Mouse (Mus musculus) lung, postnatal 0 days (tissue): ENCODE measurements around the gene Gm44973. TPM values are rescaled to one million over a fixed set of nuclear protein-coding genes. Genes with fewer than 3 reads are reported as not detected.

Experiments
- ATAC-seq: fragments of 200-750 bp; cut with Nextera tagmentation; 2 replicates; pipeline ENCODE4 v1.8.0; 2017; ENCODE audit warnings: moderate library complexity
- DNase-seq: peaks from one replicate; pipeline ENCODE4 v3.0.0-alpha.2; 2016; ENCODE audit warnings: low spot score
- H3K27ac ChIP-seq: fragments of 300-500 bp; sonication (generic); 2 replicates; pipeline ENCODE4 v1.5.1; 2014; ENCODE audit warnings: antibody characterized with exemption, mild to moderate bottlenecking, low read length, mixed read lengths
- H3K27me3 ChIP-seq: fragments of 300-500 bp; sonication (generic); replicated peaks from 2 replicates; pipeline ENCODE4 v1.6.1; 2014; ENCODE audit warnings: low read length, mixed read lengths; ENCODE audit not compliant: insufficient read depth
- H3K36me3 ChIP-seq: fragments of 300-500 bp; sonication (generic); 2 replicates; pipeline ENCODE4 v1.6.1; 2014; ENCODE audit warnings: low read length, mixed read lengths; ENCODE audit not compliant: insufficient read depth
- H3K4me1 ChIP-seq: fragments of 300-500 bp; sonication (generic); 2 replicates; pipeline ENCODE4 v1.6.1; 2014; ENCODE audit warnings: antibody characterized with exemption, low read depth, low read length, mixed read lengths; ENCODE audit not compliant: insufficient read depth
- H3K4me2 ChIP-seq: fragments of 300-500 bp; sonication (generic); replicated peaks from 2 replicates; pipeline ENCODE4 v1.6.1; 2014; ENCODE audit warnings: low read depth, mild to moderate bottlenecking, low read length, moderate library complexity, mixed read lengths
- H3K4me3 ChIP-seq: fragments of 300-500 bp; sonication (generic); 2 replicates; pipeline ENCODE4 v1.5.1; 2014; ENCODE audit warnings: low read depth, low read length
- H3K9ac ChIP-seq: fragments of 300-500 bp; sonication (generic); replicated peaks from 2 replicates; pipeline ENCODE4 v1.6.1; 2014; ENCODE audit warnings: low read depth, mild to moderate bottlenecking
- H3K9me3 ChIP-seq: fragments of 300-500 bp; sonication (generic); 2 replicates; pipeline ENCODE4 v1.6.1; 2016; ENCODE audit warnings: low read length, mixed read lengths
- CTCF ChIP-seq: IDR thresholded peaks from 2 replicates; pipeline ENCODE4 v1.5.1; 2016; ENCODE audit warnings: antibody characterized with exemption, mild to moderate bottlenecking
- EP300 ChIP-seq: IDR thresholded peaks from 2 replicates; pipeline ENCODE4 v1.6.1; 2016; ENCODE audit warnings: antibody characterized with exemption, mild to moderate bottlenecking, control low read depth
- WGBS: fragments of 180-500 bp; shearing (Covaris S2); extraction: QIAGEN DNeasy Blood & Tissue Kit; methylation state at CpG from one replicate; pipeline ENCODE4 v1.1.7; 2014; 5-methylcytosine and 5-hydroxymethylcytosine counted together
- polyA plus RNA-seq: library from polyadenylated mRNA; unstranded; fragments of >200 nt; fragmentation: Nextera tagmentation; extraction: Ambion mirVana; gene quantifications from 2 replicates; pipeline ENCODE4 v1.2.1, GENCODE M21; 2015

Gene Gm44973
- polyA plus RNA-seq, 1 experiment from 2014 or later = 4.4 TPM

DNA sequence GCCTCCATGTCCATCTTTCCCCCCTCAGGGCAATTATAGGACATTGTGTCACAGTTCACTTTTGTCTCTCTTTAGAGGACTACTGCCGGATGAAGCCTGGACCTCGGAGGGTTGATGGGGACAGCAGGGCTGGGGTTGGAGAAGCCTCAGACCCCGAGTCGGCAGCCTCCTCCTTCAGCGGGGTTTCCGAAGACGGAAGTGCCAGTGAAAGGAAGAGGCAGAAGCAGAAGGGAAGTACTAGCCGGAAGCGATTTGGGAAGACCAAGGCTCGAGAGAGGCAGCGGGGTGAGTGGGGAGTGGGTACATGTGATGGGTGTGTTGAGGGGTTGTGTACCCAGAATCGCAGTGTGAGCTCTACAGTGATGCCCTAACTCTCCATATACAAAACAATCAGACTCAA, 44.1 kb downstream of the Gm44973 start:
- no peak overlapping the region for H3K27ac ChIP-seq
- DNase-seq (no peak), ATAC-seq (no peak)
- no peak overlapping the region for H3K9ac ChIP-seq
- H3K4me3 ChIP-seq = no peak overlapping the region
- H3K36me3 ChIP-seq = no peaks in the 10 kb centered on the region
- peaks cover 39% of the 10 kb centered on the region for H3K27me3 ChIP-seq
- H3K4me2 ChIP-seq = no peak overlapping the region
- peaks cover 11% of the 10 kb centered on the region; the same call in 1 of the 2 replicates for H3K4me1 ChIP-seq
- no peak for TF ChIP-seq EP300
- TF ChIP-seq CTCF = no peak
- 87% methylated on average over 12 of the region's 12 CpGs for WGBS
- no peaks in the 10 kb centered on the region for H3K9me3 ChIP-seq

DNA sequence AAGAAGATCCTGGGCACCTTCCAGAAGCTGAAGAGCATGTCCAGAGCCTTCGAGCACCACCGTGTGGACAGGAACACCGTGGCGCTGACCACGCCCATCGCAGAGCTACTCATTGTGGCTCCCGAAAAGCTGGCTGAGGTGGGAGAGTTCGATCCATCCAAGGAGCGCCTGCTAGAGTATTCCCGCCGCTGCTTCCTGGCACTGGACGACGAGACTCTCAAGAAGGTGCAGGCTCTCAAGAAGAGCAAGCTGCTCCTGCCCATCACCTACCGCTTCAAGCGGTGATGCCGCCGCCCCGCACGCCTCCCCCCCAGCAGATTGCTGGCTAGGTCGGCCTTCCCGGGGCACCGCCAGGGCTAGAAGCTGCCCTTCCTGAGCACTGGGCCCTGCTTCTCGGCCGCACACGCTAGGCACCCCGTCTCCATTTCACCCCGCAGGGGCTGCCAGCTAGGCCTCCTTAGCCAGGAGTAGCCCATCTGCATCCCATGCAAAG, 45.0 kb downstream of the Gm44973 start:
- TF ChIP-seq CTCF (peak; percentile 85), EP300 (no peak)

DNA sequence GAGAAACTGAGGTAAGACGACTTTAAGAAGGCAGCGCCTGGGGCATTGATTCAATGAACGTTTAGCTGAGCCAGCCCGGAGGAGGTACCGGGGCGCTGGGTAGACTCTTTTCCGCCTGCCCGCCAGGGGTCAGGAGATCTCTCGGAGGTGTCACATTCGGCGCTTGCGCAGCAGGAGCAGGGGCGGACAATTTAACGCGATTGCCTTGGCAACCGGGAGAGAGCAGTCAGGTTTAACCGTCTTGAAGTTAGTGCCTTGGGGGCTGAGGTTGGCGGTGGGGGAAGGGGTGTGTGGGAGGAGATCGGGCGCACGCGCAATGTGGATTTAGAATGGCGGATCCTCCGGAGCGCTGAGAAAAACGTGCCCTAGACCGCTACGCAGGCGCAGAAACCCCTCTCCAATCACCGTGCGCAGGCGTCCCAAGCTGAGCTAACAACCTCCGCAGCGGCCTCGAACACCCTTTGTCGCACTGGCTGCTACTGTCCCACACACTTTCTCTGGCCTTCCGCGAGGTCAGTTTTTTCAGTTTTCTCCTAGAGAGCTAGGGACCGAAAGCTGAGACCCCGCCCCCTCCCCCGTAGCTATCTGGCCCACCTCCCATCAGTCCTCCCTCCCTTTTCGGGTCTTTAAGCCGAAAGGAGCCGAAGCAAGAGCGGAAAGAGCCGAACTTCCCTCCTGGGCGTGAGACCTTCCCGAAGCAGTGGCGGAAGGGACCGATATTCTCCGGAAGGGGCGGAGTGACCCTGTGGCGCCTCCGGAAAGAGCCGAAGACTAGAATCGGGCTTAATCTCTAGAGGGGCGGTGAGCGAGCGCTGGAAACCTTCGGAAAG, 45.9 kb downstream of the Gm44973 start:
- H3K4me1 ChIP-seq = peaks cover 11% of the 10 kb centered on the region; the same call in 1 of the 2 replicates
- peak overlapping the region; percentile 96 for H3K9ac ChIP-seq
- TF ChIP-seq EP300 (0 out of 2 replicates have a peak, but pooled peaks have one; percentile 37), CTCF (peak; percentile 76)

More for the DNA sequence above, 45.0 kb downstream of the Gm44973 start:
- ATAC-seq = no peak
- Histone ChIP-seq H3K27me3 (peaks cover 30% of the 10 kb centered on the region), H3K27ac (peak overlapping the region; percentile 100), H3K4me2 (peak overlapping the region; percentile 91), H3K9ac (peak overlapping the region; percentile 96), H3K4me1 (peaks cover 11% of the 10 kb centered on the region; the same call in 1 of the 2 replicates), H3K4me3 (peak overlapping the region; percentile 76), H3K9me3 (no peaks in the 10 kb centered on the region), H3K36me3 (no peaks in the 10 kb centered on the region)
- peak; percentile 90 for DNase-seq
- 1% methylated on average over 27 of the region's 27 CpGs for WGBS

DNA sequence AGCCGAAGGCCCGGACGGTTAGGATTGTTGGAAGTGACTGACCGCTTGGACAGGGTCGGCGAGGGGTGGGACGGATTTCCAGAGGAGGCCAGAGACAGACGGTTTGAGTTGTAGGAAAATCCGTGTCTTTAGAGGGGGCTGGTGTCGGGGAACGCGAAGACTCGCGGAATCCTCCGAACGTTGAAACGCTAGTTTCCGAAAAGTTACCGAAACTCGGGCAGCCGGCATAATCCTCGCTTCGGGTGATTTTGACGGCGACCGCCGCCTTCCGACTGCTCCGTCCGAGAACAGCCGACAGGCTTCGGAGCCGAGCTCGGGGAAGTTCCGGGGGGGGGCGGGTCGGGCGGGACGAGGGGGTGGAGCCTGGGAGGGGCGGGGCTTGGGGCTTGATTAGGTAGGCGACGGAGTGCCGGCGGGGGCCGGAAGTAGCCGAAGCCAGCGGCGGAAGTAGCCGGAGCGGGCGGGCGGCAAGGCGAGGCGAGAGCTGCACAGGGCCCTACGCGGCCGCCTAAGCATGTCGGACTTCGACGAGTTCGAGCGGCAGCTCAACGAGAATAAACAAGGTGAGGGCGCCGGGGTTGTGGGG, 46.6 kb downstream of the Gm44973 start, which contains the start of gene U2af2:
U2af2 (plus strand) TSS at position 370 of the 586 bp plus-strand sequence.
- DNase-seq = peak; percentile 97
- TF ChIP-seq EP300 (no peak), CTCF (no peak; the same call in 1 of the 2 replicates)
- Histone ChIP-seq H3K27me3 (peaks cover 15% of the 10 kb centered on the region), H3K27ac (peak within 1 kb of the TSS; percentile 100), H3K4me1 (peaks cover 11% of the 10 kb centered on the region; the same call in 1 of the 2 replicates), H3K36me3 (no peaks in the 10 kb centered on the region), H3K4me2 (peak within 1 kb of the TSS; percentile 91), H3K4me3 (peak within 1 kb of the TSS; percentile 76), H3K9me3 (no peaks in the 10 kb centered on the region), H3K9ac (peak within 1 kb of the TSS; percentile 96)
- ATAC-seq = peak; percentile 84
- under 1% methylated on average over 36 of the region's 65 CpGs for WGBS

More for the DNA sequence above, 45.9 kb downstream of the Gm44973 start:
- Histone ChIP-seq H3K27me3 (peaks cover 22% of the 10 kb centered on the region), H3K4me3 (peak overlapping the region; percentile 76), H3K4me2 (peak overlapping the region; percentile 91), H3K27ac (peak overlapping the region; percentile 100), H3K9me3 (no peaks in the 10 kb centered on the region), H3K36me3 (no peaks in the 10 kb centered on the region)
- under 1% methylated on average over 60 of the region's 60 CpGs for WGBS
- peak; percentile 99 for DNase-seq
- peak; percentile 93 for ATAC-seq

DNA sequence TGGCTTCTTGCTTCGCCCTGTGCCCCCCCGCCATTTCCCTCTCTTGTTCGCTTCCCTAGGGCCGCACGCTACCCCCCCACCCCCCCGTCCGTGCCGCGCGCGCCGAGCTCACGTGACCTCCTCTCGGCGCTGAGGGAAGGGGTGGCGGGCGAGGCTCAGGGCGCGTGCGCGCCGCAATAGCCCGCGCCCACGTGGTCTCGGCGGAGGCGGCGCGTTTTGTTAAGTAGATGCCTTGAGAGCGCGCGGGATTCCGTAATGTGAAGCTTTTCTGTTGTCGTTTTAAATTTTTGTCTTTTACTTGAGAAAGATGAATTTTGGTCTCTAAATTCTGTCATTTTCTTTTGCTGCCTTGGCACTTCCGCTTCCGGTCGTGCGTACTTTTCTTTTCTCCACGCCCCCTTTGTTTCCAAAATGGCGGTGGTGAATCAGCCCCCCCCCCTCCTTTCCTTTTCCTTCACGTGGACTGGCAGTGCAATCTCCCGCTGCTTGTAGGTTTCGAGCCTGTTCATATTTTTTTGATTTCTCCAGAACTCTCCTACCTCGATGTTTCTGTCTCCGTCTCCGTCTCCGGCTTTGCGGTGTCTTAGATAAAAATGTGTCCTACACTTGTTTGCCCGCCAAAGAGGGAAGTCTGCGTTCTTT, 47.2 kb downstream of the Gm44973 start:
- peaks cover 9% of the 10 kb centered on the region for H3K27me3 ChIP-seq
- H3K4me2 ChIP-seq = peak overlapping the region; percentile 91
- H3K4me1 ChIP-seq = peaks cover 11% of the 10 kb centered on the region; the same call in 1 of the 2 replicates
- H3K27ac ChIP-seq = peak overlapping the region; percentile 100
- H3K36me3 ChIP-seq = no peaks in the 10 kb centered on the region
- ATAC-seq (peak; percentile 54), DNase-seq (peak; percentile 93)
- peak overlapping the region; percentile 76 for H3K4me3 ChIP-seq
- peak overlapping the region; percentile 96 for H3K9ac ChIP-seq
- no peaks in the 10 kb centered on the region for H3K9me3 ChIP-seq
- WGBS = 4% methylated on average over 40 of the region's 51 CpGs
- TF ChIP-seq CTCF = no peak
- TF ChIP-seq EP300 = 0 out of 2 replicates have a peak, but pooled peaks have one; percentile 11
